Comparison of ENCODE assay signal across 9 mouse cellular contexts in genomic region chr16:92428197-92428950, GRCm38 (mm10). TPM values are rescaled to one million over a fixed set of nuclear protein-coding genes. Genes with fewer than 3 reads are reported as not detected.
DNase-seq lines count a peak whose midpoint lies in the region; ATAC-seq and TF ChIP-seq lines count a peak whose summit lies in the region.
"Had no signal": no experiment of that assay in that cellular context is flagged by ENCODE, and none has a peak within 500 bp of the region (broad histone marks: within the 10 kb centered on the region; RNA-seq: fewer than 3 reads in every experiment).

No protein-coding gene starts in this region.

- peaks cover 7% of the 10 kb centered on the region for H3K4me1 ChIP-seq in kidney, adult 2 months (ENCODE audit: control insufficient read depth, insufficient read depth, low read length)

- DNase-seq in adrenal gland, adult (ENCODE audit: inconsistent age in 2 of 2, low spot score in 1 of 2) = peak; percentile 37 to 70
- DNase-seq in adrenal gland, adult 18-20 months (ENCODE audit: low spot score in 2 of 2) = no peak
- peak; percentile 50 to 60 for DNase-seq in right cerebral cortex, postnatal 10 days (ENCODE audit: low spot score in 2 of 2)
- no peak for DNase-seq in right cerebral cortex, postnatal 4 days
- peak; percentile 64 for DNase-seq in kidney, adult 2 months
- peak; percentile 80 to 85 for DNase-seq in lung, postnatal 4 days
- DNase-seq in cerebellum, adult 18-20 months = no peak

- no peaks in the 10 kb centered on the region for H3K27me3 ChIP-seq in kidney, adult 2 months (replicated peaks; ENCODE audit: control insufficient read depth, insufficient read depth, low read length)

- no peaks in the 10 kb centered on the region for H3K36me3 ChIP-seq in kidney, adult 2 months (ENCODE audit: control insufficient read depth, insufficient read depth, low read length)

- 0 out of 2 replicates have a peak, but pooled peaks have one; percentile 4 for TF ChIP-seq CTCF in kidney, adult 2 months (conservative IDR thresholded peaks at IDR 0.05; ENCODE audit: insufficient read depth, insufficient read length, low read depth, low read length)

- H3K27ac ChIP-seq in kidney, adult 2 months (ENCODE audit: insufficient read depth, low read depth, low read length) = 0 out of 2 replicates have a peak overlapping the region, but pooled peaks have one; percentile 18
- H3K27ac ChIP-seq: liver, embryonic 14.5 days had no signal

- no peak for TF ChIP-seq POLR2A in kidney, adult 2 months (IDR thresholded peaks at IDR 0.05; ENCODE audit: low read depth, low read length)

- no peak for ATAC-seq in erythroid progenitor cell, adult 5-6 weeks (replicated peaks; ENCODE audit: low FRiP score, poor library complexity, severe bottlenecking)

- H3K4me3 ChIP-seq in kidney, adult 2 months (ENCODE audit: insufficient read depth, low read depth, low read length) = no peak overlapping the region

- WGBS in kidney, adult 2 months = 45% methylated on average over 19 of the region's 19 CpGs

RNA-seq across cellular contexts. Expression of gene Rcan1, which starts 42.3 kb away (rescaled TPM):
- total RNA-seq in adrenal gland, adult 18-20 months (2021) = 10 to 100 TPM; 14.8 to 26.7 TPM
- polyA plus RNA-seq in kidney, adult 2 months (2012; rRNA removed) = 36.2 and 44.4 TPM in 2 replicates
- total RNA-seq in erythroid progenitor cell, adult 5-6 weeks (2015; ENCODE audit: low replicate concordance) = 3.4 and 3.6 TPM in 2 replicates
- 1.0 and 3.9 TPM in 2 replicates for total RNA-seq in erythroid progenitor cell, adult 5-6 weeks (2017; ENCODE audit: low replicate concordance)

RNA-seq across cellular contexts. Expression of gene Clic6, which starts 57.2 kb away (rescaled TPM):
- under 1 TPM; 0.10 to 0.29 TPM for total RNA-seq in adrenal gland, adult 18-20 months (2021)
- polyA plus RNA-seq in kidney, adult 2 months (2012; rRNA removed) = 3.2 and 3.6 TPM in 2 replicates
- not detected in 2 replicates for total RNA-seq in erythroid progenitor cell, adult 5-6 weeks (2015; ENCODE audit: low replicate concordance)
- total RNA-seq in erythroid progenitor cell, adult 5-6 weeks (2017; ENCODE audit: low replicate concordance) = not detected in 2 replicates

Comparison
In these comparisons a context has a peak if more than half of its experiments do, and no peak if none do; other contexts are left out.
1. DNase-seq: peak in adrenal gland, adult (2 of 2), right cerebral cortex, postnatal 10 days (2 of 2), kidney, adult 2 months (single experiment) and lung, postnatal 4 days (2 of 2); none in adrenal gland, adult 18-20 months (0 of 2), right cerebral cortex, postnatal 4 days (single experiment) and cerebellum, adult 18-20 months (0 of 2).